Mouse (Mus musculus) liver, embryonic 13.5 days (tissue): ENCODE measurements at regions not wholly inside any gene's neighbourhood (a gene's known extent, or its start where the extent isn't known, plus 50 kb on each side); places are given as distances from the start of the nearest gene placed in this dataset. TPM values are rescaled to one million over a fixed set of nuclear protein-coding genes. Genes with fewer than 3 reads are reported as not detected.

ENCODE experiments used
- microRNA-seq: library from miRNA; unstranded; fragments of <30 nt; microRNA quantifications from one replicate; pipeline ENCODE4, GENCODE M21; 2016

Small RNA genes in the stretch of these regions (microRNA-seq; reads per million reads assigned to microRNA genes)
- gene Mir466f-4 = not detected
